In the genomic region with DNA sequence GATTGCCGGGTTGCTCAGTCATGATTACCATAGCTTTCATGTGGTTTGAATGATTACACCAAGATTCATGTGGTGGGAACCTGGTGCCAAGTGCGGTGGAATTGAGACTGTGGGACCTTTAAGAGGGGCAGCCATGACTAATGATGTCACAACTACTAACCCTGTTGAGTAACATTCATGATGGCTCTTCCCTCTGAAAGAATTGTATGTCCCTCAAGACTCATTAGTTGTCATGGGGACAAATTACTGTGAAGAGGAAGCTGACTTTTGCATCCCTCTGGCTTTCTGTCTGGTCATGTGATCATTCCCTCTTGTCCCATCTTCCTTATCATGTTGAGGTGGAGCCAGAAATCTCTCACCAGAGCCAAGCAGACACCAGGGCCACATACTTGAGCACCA, we compare ENCODE assay signal across 13 mouse cellular contexts.
A peak's percentile ranks its signal among the peaks of the same experiment; 100 is the strongest.
DNase-seq lines count a peak whose midpoint lies in the region; ATAC-seq and TF ChIP-seq lines count a peak whose summit lies in the region.
"Had no signal": no experiment of that assay in that cellular context is flagged by ENCODE, and none has a peak within 500 bp of the region (broad histone marks: within the 10 kb centered on the region; RNA-seq: fewer than 3 reads in every experiment).

No protein-coding gene starts in this region.

- no peaks in the 10 kb centered on the region for H3K36me3 ChIP-seq in heart, embryonic 13.5 days
- no peaks in the 10 kb centered on the region for H3K36me3 ChIP-seq in hindbrain, embryonic 13.5 days
- H3K36me3 ChIP-seq: liver, embryonic 13.5 days had no signal

- peaks cover 23% of the 10 kb centered on the region for H3K4me1 ChIP-seq in heart, embryonic 13.5 days
- H3K4me1 ChIP-seq in hindbrain, embryonic 13.5 days (replicated peaks): peaks cover 23% of the 10 kb centered on the region

- H3K4me2 ChIP-seq in heart, embryonic 13.5 days: no peak overlapping the region
- H3K4me2 ChIP-seq in hindbrain, embryonic 13.5 days: no peak overlapping the region
- H3K4me2 ChIP-seq: liver, embryonic 13.5 days had no signal

- ATAC-seq in heart, embryonic 13.5 days (ENCODE audit: extremely low read depth, insufficient number of reproducible peaks, low FRiP score, low TSS enrichment): no peak
- peak; percentile 66; the same call in 1 of the 2 replicates for ATAC-seq in hindbrain, embryonic 13.5 days (ENCODE audit: low FRiP score)
- ATAC-seq: forebrain, postnatal 0 days; inflammation-experienced regulatory T-cells, adult 6 months had no signal

- no peaks in the 10 kb centered on the region for H3K9me3 ChIP-seq in heart, embryonic 13.5 days
- H3K9me3 ChIP-seq in hindbrain, embryonic 13.5 days: no peaks in the 10 kb centered on the region
- H3K9me3 ChIP-seq: liver, embryonic 13.5 days had no signal

- no peak overlapping the region for H3K9ac ChIP-seq in heart, embryonic 13.5 days
- no peak overlapping the region for H3K9ac ChIP-seq in hindbrain, embryonic 13.5 days
- H3K9ac ChIP-seq: forebrain, postnatal 0 days; liver, embryonic 13.5 days had no signal

- H3K4me3 ChIP-seq in heart, embryonic 13.5 days: no peak overlapping the region
- no peak overlapping the region for H3K4me3 ChIP-seq in hindbrain, embryonic 13.5 days
- no peak overlapping the region for H3K4me3 ChIP-seq in layer of hippocampus, adult 2 months
- H3K4me3 ChIP-seq: liver, embryonic 13.5 days had no signal

- no peak for DNase-seq in heart, postnatal 4 days
- peak; percentile 10 for DNase-seq in retina, postnatal 1 day
- DNase-seq in retina, embryonic 14.5 days (ENCODE audit: low spot score): no peak
- DNase-seq in skeletal muscle tissue, adult 2 months (ENCODE audit: low read depth, low spot score): peak; percentile 57
- no peak for DNase-seq in frontal cortex, postnatal 25 days (ENCODE audit: low spot score in 2 of 2)
- no peak for DNase-seq in layer of hippocampus, adult 2 months (ENCODE audit: low spot score in 2 of 2)
- DNase-seq: adrenal gland, postnatal 10 days; cerebellum, postnatal 14 days; forebrain, postnatal 0 days; liver, embryonic 13.5 days had no signal

- no peak for TF ChIP-seq CTCF in layer of hippocampus, adult 2 months (conservative IDR thresholded peaks at IDR 0.05)

- WGBS in heart, embryonic 13.5 days: 69% methylated on average over 2 of the region's 2 CpGs
- WGBS in hindbrain, embryonic 13.5 days: 30% methylated on average over 2 of the region's 2 CpGs

- no peaks in the 10 kb centered on the region for H3K27me3 ChIP-seq in heart, embryonic 13.5 days (replicated peaks)
- 0 out of 2 replicates have a peak, but pooled peaks cover 10% of the 10 kb centered on the region for H3K27me3 ChIP-seq in hindbrain, embryonic 13.5 days
- H3K27me3 ChIP-seq: liver, embryonic 13.5 days had no signal

- 0 out of 2 replicates have a peak overlapping the region, but pooled peaks have one; percentile 20 for H3K27ac ChIP-seq in heart, embryonic 13.5 days (replicated peaks)
- H3K27ac ChIP-seq in hindbrain, embryonic 13.5 days: peak overlapping the region; percentile 25; the same call in 1 of the 2 replicates
- no peak overlapping the region for H3K27ac ChIP-seq in layer of hippocampus, adult 2 months
- H3K27ac ChIP-seq: liver, embryonic 13.5 days had no signal

Comparison
In these comparisons a context has a peak if more than half of its experiments do, and no peak if none do; other contexts are left out.
1. DNase-seq: peak in retina, postnatal 1 day (single experiment) and skeletal muscle tissue, adult 2 months (single experiment); none in heart, postnatal 4 days (single experiment), retina, embryonic 14.5 days (single experiment), frontal cortex, postnatal 25 days (0 of 2) and layer of hippocampus, adult 2 months (0 of 2).